Mouse (Mus musculus) adrenal gland, adult 10 weeks (tissue): Measurements from ENCODE around the gene Gm14744. TPM values are rescaled to one million over a fixed set of nuclear protein-coding genes. Genes with fewer than 3 reads are reported as not detected.

Experiments
- polyA plus RNA-seq: library from polyadenylated mRNA; stranded (reverse); fragments of 350-450 nt; fragmentation: Illumina TruSeq; extraction: RNeasy Lipid Tissue Mini Kit (QIAGEN cat#74804); gene quantifications from one replicate; pipeline ENCODE4 v1.2.3, GENCODE M21; 2014; ENCODE audit warnings: low read depth, low replicate concordance

The Gm14744 gene
- not detected for polyA plus RNA-seq

DNA sequence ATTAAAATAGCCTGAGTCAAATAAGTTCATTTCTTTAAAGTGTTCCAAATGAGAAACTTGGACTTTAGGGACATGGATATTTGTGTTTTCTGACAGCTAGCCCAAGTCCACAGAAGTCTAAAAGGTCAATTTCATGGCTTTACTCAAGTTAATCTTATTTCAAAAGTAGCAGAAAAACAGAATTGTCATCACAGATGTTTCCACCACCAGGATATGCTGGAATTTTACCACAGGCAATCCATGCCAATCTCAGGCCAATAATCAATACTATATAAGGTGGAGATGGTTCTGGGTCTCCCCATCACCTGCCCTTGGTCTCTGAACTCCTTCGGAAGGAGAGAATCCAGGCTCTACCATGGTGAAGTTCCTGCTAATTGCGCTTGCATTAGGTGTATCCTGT, at the start of gene Gm14744:
Gm14744 (plus strand) TSS at position 301 of the 400 bp plus-strand sequence.

DNA sequence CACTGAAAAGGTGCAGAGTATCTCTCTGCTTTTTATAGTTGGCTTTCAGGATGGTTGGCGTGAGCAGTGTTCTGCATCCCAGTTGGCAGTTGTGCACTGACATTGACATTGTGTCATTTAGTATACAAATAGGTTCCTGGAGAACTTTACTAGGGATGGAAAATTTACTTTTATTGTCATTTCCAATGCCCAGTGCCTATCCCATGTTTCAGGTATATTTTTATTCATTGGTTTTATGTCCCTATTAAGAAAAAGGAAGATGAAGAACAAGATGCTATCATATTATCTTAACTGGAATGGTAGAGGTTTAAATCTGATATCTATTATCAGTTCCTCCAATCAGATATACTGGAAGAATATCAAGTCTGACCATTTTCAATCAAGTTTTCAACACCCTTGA, 11.0 kb upstream of the Gm14744 start, which contains the start of gene Pbsn:
Pbsn (minus strand) TSS at position 101 of the 400 bp plus-strand sequence.

Other genes starting within 250 kb of the Gm14744 start
- gene Prkx, start 68.5 kb upstream of the Gm14744 start, polyA plus RNA-seq = 45.7 TPM
- gene Pbsn, start 11.1 kb upstream of the Gm14744 start, polyA plus RNA-seq = not detected
- gene 5430402E10Rik, start 60.3 kb downstream of the Gm14744 start, polyA plus RNA-seq = not detected
- not detected for gene Obp1a, start 226.6 kb downstream of the Gm14744 start, polyA plus RNA-seq